Mouse (Mus musculus) inflammation-experienced regulatory T-cells, adult 16 weeks (primary cell): ENCODE measurements around the gene Ap3b2. TPM values are rescaled to one million over a fixed set of nuclear protein-coding genes. Genes with fewer than 3 reads are reported as not detected.

ENCODE experiments used
- polyA plus RNA-seq: library from polyadenylated mRNA; unstranded; fragments of 100-300 nt; shearing (Covaris generic); gene quantifications from one replicate; pipeline ENCODE4 v1.2.1, GENCODE M21; 2017

The Ap3b2 gene
- not detected for polyA plus RNA-seq

DNA sequence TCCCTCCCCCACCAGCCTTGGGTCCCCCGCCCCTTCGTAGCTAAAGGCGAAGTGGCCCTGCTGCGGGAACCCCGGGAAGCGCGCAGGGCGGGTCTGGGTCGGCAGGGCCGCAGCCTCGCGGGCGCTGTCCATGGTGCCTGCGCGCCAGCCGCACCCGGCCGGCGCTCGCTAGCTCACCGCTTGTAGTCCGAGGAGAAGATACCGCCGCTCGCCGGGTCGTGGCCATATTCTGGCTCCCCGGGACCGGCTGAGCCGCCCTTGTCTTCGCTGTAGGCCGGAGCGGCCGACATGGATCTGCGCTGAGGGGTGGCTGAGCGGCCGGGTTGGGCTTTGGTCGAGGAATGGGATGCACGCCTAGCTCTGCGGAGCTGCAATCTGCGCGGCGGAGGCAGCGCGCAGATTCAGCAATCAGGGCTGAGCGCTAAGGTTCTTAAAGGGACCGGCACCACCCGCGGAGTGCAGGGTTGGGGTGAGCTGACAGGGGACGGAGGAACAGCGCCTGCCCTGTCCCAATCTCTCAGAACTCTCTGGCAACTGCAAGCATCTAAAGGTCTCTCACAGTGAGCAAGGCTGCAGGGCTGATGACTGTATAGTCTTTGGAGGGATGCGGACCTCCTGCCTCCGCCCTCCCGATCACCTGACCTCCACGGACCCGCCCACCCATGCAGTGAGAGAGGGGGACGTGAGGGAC is at the start of gene Ap3b2:
Ap3b2 (minus strand) TSS at position 595 of the 691 bp plus-strand sequence.

DNA sequence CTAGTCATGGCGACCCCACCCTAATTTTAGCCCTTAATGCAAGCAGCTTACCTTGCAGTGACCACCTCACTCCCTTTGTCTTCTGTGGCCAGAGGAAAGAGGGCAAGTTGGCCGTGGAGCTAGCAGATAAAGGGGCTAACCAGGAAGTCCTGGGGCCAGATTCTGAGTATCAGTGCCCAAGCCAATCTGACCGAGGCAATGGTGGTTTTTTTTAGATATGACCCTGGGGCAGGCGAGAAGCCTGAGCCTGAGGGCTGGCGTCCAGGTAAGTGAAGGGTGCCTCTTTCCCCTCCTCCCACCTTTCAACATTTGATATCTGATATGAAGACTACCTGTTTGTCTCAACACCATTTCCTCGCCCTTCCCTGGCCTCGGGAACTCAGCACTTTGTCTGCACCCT is 4.5 kb upstream of the Ap3b2 start, which contains the start of gene BC048679:
BC048679 (minus strand) TSS at position 101 of the 400 bp plus-strand sequence.

DNA sequence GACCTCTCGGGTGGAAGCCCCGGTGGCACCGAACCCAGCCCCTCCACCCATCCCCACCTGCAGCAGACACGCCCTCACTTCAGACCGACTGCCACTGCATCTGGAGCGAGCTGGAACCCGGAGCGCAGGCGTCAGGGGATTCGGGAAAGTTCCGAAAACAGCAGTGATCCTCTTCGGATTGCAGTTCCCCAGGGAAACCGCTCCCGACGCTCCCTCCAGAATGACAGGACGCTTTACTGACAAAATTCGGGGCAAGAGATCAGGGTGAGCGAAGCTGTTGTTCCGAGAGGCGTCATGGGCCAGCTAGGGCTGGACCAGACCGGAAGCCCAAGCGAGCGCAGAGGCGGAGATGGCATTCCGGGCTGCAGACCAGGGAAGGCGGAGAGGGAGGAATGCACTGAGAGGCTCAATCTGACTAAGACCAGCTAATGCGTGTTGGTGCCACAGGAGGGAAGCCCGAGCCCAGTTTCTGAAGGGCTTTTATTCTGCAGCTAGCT is 38.5 kb downstream of the Ap3b2 start, which contains the start of gene Cpeb1:
Cpeb1 (minus strand) TSS at position 311 of the 497 bp plus-strand sequence.

Other genes with a start within 250 kb of the Ap3b2 start
- gene Rps17, start 148.7 kb downstream of the Ap3b2 start, polyA plus RNA-seq = 682 TPM
- gene Cpeb1, start 38.5 kb downstream of the Ap3b2 start, polyA plus RNA-seq = not detected
- not detected for gene BC048679, start 4.4 kb upstream of the Ap3b2 start, polyA plus RNA-seq
- 7.4 TPM for gene Fsd2, start 73.0 kb upstream of the Ap3b2 start, polyA plus RNA-seq
- 1.6 TPM for gene Whamm, start 77.3 kb upstream of the Ap3b2 start, polyA plus RNA-seq
- not detected for gene Homer2, start 213.6 kb upstream of the Ap3b2 start, polyA plus RNA-seq